Mouse (Mus musculus) forebrain, embryonic 10.5 days (tissue): ENCODE data around the gene Capg. TPM values are rescaled to one million over a fixed set of nuclear protein-coding genes. Genes with fewer than 3 reads are reported as not detected.

Source experiments
- DNase-seq: peaks from one replicate; pipeline ENCODE4 v3.0.0-alpha.2; 2017; ENCODE audit warnings: low spot score; ENCODE audit errors: extremely low spot score
- H3K27ac ChIP-seq: fragments of 300-500 bp; sonication (generic); 2 replicates; pipeline ENCODE4 v1.5.1; 2016; ENCODE audit warnings: mild to moderate bottlenecking
- H3K27me3 ChIP-seq: fragments of 300-500 bp; sonication (generic); 2 replicates; pipeline ENCODE4 v1.6.1; 2016; ENCODE audit warnings: mild to moderate bottlenecking; ENCODE audit not compliant: poor library complexity, severe bottlenecking
- H3K36me3 ChIP-seq: fragments of 300-500 bp; sonication (generic); replicated peaks from 2 replicates; pipeline ENCODE4 v1.6.1; 2016; ENCODE audit warnings: mild to moderate bottlenecking, moderate library complexity
- H3K4me1 ChIP-seq: fragments of 300-500 bp; sonication (generic); 2 replicates; pipeline ENCODE4 v1.6.1; 2016
- H3K4me3 ChIP-seq: fragments of 300-500 bp; sonication (generic); 2 replicates; pipeline ENCODE4 v1.5.1; 2016; ENCODE audit warnings: mild to moderate bottlenecking, moderate library complexity
- H3K9me3 ChIP-seq: fragments of 300-500 bp; sonication (generic); 2 replicates; pipeline ENCODE4 v1.6.1; 2016; ENCODE audit warnings: mild to moderate bottlenecking, moderate library complexity
- WGBS: fragments of 180-500 bp; shearing (Covaris S2); methylation state at CpG from one replicate; pipeline ENCODE4 v1.1.7; 2016; 5-methylcytosine and 5-hydroxymethylcytosine counted together
- polyA plus RNA-seq: library from polyadenylated mRNA; unstranded; fragments of >200 nt; fragmentation: Nextera tagmentation; extraction: Ambion mirVana; gene quantifications from 2 replicates; pipeline ENCODE4 v1.2.1, GENCODE M21; 2016

Gene Capg
- polyA plus RNA-seq, 1 experiment from 2014 or later, result 10.5 TPM

DNA sequence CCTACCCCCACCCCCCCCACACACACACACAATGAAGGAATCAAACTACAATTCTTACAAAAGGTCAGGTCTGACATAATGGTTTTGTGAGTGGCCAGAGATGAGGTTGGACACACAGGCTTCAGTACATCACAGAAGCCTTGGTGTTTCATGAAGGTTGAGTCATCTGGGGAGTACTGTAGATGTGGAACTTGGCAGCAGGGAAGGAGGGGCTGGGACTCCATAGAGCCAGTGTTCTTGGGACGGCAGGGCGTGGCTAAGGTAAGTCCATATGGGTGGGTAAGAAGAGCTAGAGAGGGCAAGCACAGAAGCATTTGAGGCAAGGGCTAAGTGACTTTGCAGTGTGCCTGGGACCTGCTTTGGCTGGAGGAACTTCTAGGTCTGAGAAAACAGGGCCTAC lies 59.9 kb downstream of the Capg start:
- Histone ChIP-seq H3K27me3 (no peaks in the 10 kb centered on the region), H3K27ac (no peak overlapping the region), H3K36me3 (peaks cover 49% of the 10 kb centered on the region), H3K9me3 (no peaks in the 10 kb centered on the region), H3K4me1 (peaks cover 2% of the 10 kb centered on the region), H3K4me3 (no peak overlapping the region)
- WGBS, result 88% methylated on average over 2 of the region's 2 CpGs
- DNase-seq, result no peak

DNA sequence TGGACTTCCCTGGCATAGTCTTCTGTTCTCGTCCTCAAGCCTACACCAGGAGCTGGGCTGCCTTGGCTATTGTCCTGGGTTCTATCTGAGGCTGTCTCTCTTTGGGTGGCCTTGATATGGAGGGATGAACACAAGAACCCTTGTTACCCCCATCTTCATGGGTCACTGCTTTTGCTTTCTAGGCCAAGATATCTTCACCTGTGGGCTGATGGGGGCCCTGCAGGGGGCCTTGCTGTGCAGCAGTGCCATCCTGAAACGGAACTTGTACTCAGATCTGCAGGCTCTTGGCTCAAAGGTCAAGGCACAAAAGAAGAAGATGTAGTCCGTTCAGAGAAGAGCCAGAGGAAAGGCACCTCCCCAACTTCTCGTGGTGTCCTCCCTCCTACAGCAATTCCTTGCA lies 62.9 kb downstream of the Capg start:
- peaks cover 76% of the 10 kb centered on the region for H3K36me3 ChIP-seq
- 88% methylated on average over 4 of the region's 4 CpGs for WGBS

DNA sequence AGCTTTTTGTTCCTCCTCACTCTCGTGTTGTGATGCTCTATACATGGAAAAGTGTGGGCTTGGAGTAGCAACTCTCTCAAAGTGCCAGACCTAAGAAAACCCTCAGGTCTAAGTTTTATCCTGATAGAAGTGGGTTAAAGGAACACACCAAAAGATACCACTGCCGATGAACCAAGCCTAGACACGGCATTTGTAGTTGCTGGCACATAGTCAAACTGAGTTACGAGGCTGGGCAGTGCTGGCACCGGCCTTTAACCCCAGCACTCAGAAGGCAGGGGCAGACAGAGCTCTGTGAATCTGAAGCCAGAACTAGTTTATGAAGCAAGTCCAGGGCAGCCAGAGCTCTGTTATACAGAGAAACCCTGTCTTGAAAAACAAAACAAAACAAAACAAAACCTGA lies 63.5 kb downstream of the Capg start:
- H3K36me3 ChIP-seq, result peaks cover 80% of the 10 kb centered on the region
- no peaks in the 10 kb centered on the region for H3K9me3 ChIP-seq
- no peaks in the 10 kb centered on the region for H3K27me3 ChIP-seq
- WGBS, result 93% methylated on average over 5 of the region's 5 CpGs
- no peak for DNase-seq
- no peak overlapping the region for H3K4me3 ChIP-seq
- no peak overlapping the region for H3K27ac ChIP-seq
- no peaks in the 10 kb centered on the region for H3K4me1 ChIP-seq

More for the DNA sequence above, 62.9 kb downstream of the Capg start:
- Histone ChIP-seq H3K4me3 (no peak overlapping the region), H3K4me1 (no peaks in the 10 kb centered on the region), H3K9me3 (no peaks in the 10 kb centered on the region), H3K27me3 (no peaks in the 10 kb centered on the region), H3K27ac (no peak overlapping the region)
- no peak for DNase-seq

DNA sequence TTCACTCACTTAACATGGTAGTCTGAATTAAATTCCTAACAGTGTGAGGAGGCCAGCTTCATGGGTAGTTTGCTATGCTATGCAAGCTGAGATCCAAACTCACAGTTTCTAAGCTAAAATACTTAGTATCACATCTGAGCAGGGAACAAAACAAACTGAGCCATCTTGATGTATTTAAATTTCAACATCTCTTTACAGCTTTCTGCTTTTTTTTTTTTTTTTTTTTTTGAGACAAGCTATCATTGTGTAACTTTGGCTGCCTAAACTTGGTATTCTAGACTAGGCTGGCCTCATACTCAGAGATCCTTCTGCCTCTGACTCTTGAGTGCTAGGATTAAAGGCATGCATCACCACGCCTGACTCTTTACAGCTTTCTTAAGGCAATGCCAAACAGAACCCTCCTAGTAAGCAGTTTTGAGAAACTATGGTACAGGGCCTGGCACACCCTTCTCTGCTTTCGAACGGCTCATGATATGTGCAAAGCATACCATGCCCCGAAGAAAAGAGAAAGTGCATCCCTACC lies 64.5 kb downstream of the Capg start:
- WGBS, result 89% methylated on average over 4 of the region's 4 CpGs
- Histone ChIP-seq H3K36me3 (peaks cover 86% of the 10 kb centered on the region), H3K9me3 (no peaks in the 10 kb centered on the region), H3K4me3 (no peak overlapping the region), H3K4me1 (no peaks in the 10 kb centered on the region), H3K27ac (no peak overlapping the region), H3K27me3 (no peaks in the 10 kb centered on the region)
- no peak for DNase-seq

DNA sequence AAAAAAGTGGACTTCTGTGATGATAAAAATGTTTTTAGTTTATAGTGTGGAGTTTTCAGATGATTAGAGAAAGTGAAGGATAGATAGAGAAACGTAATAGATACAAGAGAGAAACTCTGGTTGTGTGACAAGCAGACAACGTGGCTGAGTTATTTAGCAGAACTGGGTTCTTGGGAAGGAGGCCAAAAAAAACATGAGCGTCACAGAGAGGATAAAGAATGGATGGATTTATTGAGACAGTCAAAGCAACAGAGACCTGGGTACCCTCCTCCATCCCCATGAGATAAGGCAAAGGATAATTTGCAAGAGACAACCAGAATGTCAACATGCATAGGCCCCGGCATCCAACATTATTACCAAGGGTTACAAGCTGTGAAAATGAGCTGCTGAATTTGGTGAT lies 66.1 kb downstream of the Capg start:
- WGBS, result 88% methylated on average over 4 of the region's 4 CpGs
- H3K27ac ChIP-seq, result no peak overlapping the region
- H3K9me3 ChIP-seq, result no peaks in the 10 kb centered on the region
- peaks cover 13% of the 10 kb centered on the region for H3K4me1 ChIP-seq
- H3K36me3 ChIP-seq, result peaks cover 76% of the 10 kb centered on the region
- no peaks in the 10 kb centered on the region for H3K27me3 ChIP-seq
- no peak overlapping the region for H3K4me3 ChIP-seq
- no peak for DNase-seq

Other genes starting within 250 kb of the Capg start
- gene Sftpb, start 239.8 kb upstream of the Capg start, polyA plus RNA-seq, result not detected in 2 replicates
- gene Usp39, start 199.2 kb upstream of the Capg start, polyA plus RNA-seq, result 90.1 and 91.5 TPM in 2 replicates
- 28.7 and 29.8 TPM in 2 replicates for gene 0610030E20Rik, start 197.1 kb upstream of the Capg start, polyA plus RNA-seq
- 5.6 and 5.8 TPM in 2 replicates for gene Tmem150a, start 188.9 kb upstream of the Capg start, polyA plus RNA-seq
- 108 and 111 TPM in 2 replicates for gene Rnf181, start 177.4 kb upstream of the Capg start, polyA plus RNA-seq
- 12.6 and 13.0 TPM in 2 replicates for gene Vamp5, start 163.9 kb upstream of the Capg start, polyA plus RNA-seq
- 35.9 and 40.5 TPM in 2 replicates for gene Vamp8, start 153.7 kb upstream of the Capg start, polyA plus RNA-seq
- gene Ggcx, start 130.1 kb upstream of the Capg start, polyA plus RNA-seq, result 16.8 and 19.0 TPM in 2 replicates
- gene Mat2a, start 104.8 kb upstream of the Capg start, polyA plus RNA-seq, result 490 and 511 TPM in 2 replicates
- 0.11 and 0.30 TPM in 2 replicates for gene Sh2d6, start 22.7 kb upstream of the Capg start, polyA plus RNA-seq
- 12.5 and 13.7 TPM in 2 replicates for gene Elmod3, start 54.0 kb downstream of the Capg start, polyA plus RNA-seq
- 8.1 and 8.3 TPM in 2 replicates for gene Retsat, start 54.1 kb downstream of the Capg start, polyA plus RNA-seq
- gene Tgoln1, start 72.6 kb downstream of the Capg start, polyA plus RNA-seq, result 28.6 and 28.7 TPM in 2 replicates
- gene Tcf7l1, start 244.9 kb downstream of the Capg start, polyA plus RNA-seq, result 32.9 and 33.8 TPM in 2 replicates